Mouse (Mus musculus) limb, embryonic 12.5 days (tissue): Measurements from ENCODE around the gene Speg. TPM values are rescaled to one million over a fixed set of nuclear protein-coding genes. Genes with fewer than 3 reads are reported as not detected.

Experiments used
- polyA plus RNA-seq: library from polyadenylated mRNA; unstranded; fragments of >200 nt; fragmentation: Nextera tagmentation; extraction: Ambion mirVana; gene quantifications from 2 replicates; pipeline ENCODE4 v1.2.1, GENCODE M21; 2016

Speg gene
- polyA plus RNA-seq, 1 experiment from 2014 or later = 30.4 TPM

Other genes starting within 250 kb of the Speg start
- gene Slc23a3, start 241.4 kb upstream of the Speg start, polyA plus RNA-seq = 0.10 TPM in 1 of 2 replicates, not detected in the other
- gene Cnppd1, start 232.6 kb upstream of the Speg start, polyA plus RNA-seq = 40.4 and 41.1 TPM in 2 replicates
- 36.9 and 38.0 TPM in 2 replicates for gene Retreg2, start 232.5 kb upstream of the Speg start, polyA plus RNA-seq
- gene Zfand2b, start 206.7 kb upstream of the Speg start, polyA plus RNA-seq = 34.9 and 37.1 TPM in 2 replicates
- gene Abcb6, start 194.9 kb upstream of the Speg start, polyA plus RNA-seq = 36.3 and 41.1 TPM in 2 replicates
- gene Ankzf1, start 183.1 kb upstream of the Speg start, polyA plus RNA-seq = 26.6 and 27.8 TPM in 2 replicates
- 22.0 and 24.1 TPM in 2 replicates for gene Atg9a, start 183.1 kb upstream of the Speg start, polyA plus RNA-seq
- 19.3 and 20.6 TPM in 2 replicates for gene Glb1l, start 164.5 kb upstream of the Speg start, polyA plus RNA-seq
- 131 and 134 TPM in 2 replicates for gene Stk16, start 164.5 kb upstream of the Speg start, polyA plus RNA-seq
- gene Tuba4a, start 155.4 kb upstream of the Speg start, polyA plus RNA-seq = 14.5 and 15.8 TPM in 2 replicates
- gene A630095N17Rik, start 143.2 kb upstream of the Speg start, polyA plus RNA-seq = not detected in 2 replicates
- gene Dnajb2, start 138.9 kb upstream of the Speg start, polyA plus RNA-seq = 40.7 and 42.8 TPM in 2 replicates
- 0.20 and 0.35 TPM in 2 replicates for gene Ptprn, start 110.8 kb upstream of the Speg start, polyA plus RNA-seq
- 0.83 TPM in 1 of 2 replicates, not detected in the other for gene Resp18, start 96.9 kb upstream of the Speg start, polyA plus RNA-seq
- 111 TPM in 2 replicates for gene Dnpep, start 57.3 kb upstream of the Speg start, polyA plus RNA-seq
- gene Des, start 15.0 kb upstream of the Speg start, polyA plus RNA-seq = 23.5 and 25.3 TPM in 2 replicates
- gene Gmppa, start 60.6 kb downstream of the Speg start, polyA plus RNA-seq = 49.1 and 61.0 TPM in 2 replicates
- gene Asic4, start 75.1 kb downstream of the Speg start, polyA plus RNA-seq = 0.50 and 0.78 TPM in 2 replicates
- 22.1 and 27.1 TPM in 2 replicates for gene Chpf, start 104.0 kb downstream of the Speg start, polyA plus RNA-seq
- gene Tmem198, start 104.2 kb downstream of the Speg start, polyA plus RNA-seq = 0.36 and 0.74 TPM in 2 replicates
- 98.3 and 104 TPM in 2 replicates for gene Obsl1, start 131.2 kb downstream of the Speg start, polyA plus RNA-seq
- 9.5 and 11.9 TPM in 2 replicates for gene Inha, start 131.8 kb downstream of the Speg start, polyA plus RNA-seq
- gene Stk11ip, start 146.2 kb downstream of the Speg start, polyA plus RNA-seq = 29.3 and 30.3 TPM in 2 replicates
- gene Slc4a3, start 171.0 kb downstream of the Speg start, polyA plus RNA-seq = 33.6 and 33.7 TPM in 2 replicates